Mouse (Mus musculus) spleen, adult 2 months (tissue): ENCODE measurements around the gene Trrap.

Experiments
- CTCF ChIP-seq: fragments of 200-500 bp; IDR thresholded peaks from 2 replicates; pipeline ENCODE4 v1.5.1; 2011; ENCODE audit warnings: mild to moderate bottlenecking, inconsistent platforms; ENCODE audit not compliant: insufficient read depth, insufficient read length, insufficient replicate concordance; ENCODE audit errors: extremely low read depth
- POLR2A ChIP-seq: fragments of 200-500 bp; IDR thresholded peaks from 2 replicates; pipeline ENCODE4 v1.6.1; 2011; ENCODE audit warnings: low read depth, low read length, inconsistent platforms

DNA sequence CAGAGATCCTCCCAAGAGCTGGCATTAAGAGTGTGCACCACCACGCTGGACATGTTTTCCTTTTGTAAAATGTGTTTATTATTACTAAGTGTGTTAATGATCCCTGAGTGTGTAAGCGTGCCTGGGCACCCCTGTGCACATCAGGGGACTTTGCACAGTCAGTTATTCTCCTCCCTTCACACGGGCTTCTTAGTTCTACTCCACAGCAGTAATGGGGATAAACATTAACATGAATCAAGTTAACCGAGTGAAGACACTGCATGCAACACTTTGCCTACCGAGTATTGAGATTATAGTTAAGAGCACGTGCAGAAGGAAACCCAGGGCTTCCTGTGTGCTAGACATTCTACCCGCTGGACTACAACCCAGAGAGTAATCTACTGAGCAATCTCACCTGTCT lies 1.5 kb upstream of the Trrap start:
- TF ChIP-seq CTCF, result no peak
- TF ChIP-seq POLR2A, result no peak
